8 mouse cellular contexts compared by ENCODE assay signal in the genomic region with DNA sequence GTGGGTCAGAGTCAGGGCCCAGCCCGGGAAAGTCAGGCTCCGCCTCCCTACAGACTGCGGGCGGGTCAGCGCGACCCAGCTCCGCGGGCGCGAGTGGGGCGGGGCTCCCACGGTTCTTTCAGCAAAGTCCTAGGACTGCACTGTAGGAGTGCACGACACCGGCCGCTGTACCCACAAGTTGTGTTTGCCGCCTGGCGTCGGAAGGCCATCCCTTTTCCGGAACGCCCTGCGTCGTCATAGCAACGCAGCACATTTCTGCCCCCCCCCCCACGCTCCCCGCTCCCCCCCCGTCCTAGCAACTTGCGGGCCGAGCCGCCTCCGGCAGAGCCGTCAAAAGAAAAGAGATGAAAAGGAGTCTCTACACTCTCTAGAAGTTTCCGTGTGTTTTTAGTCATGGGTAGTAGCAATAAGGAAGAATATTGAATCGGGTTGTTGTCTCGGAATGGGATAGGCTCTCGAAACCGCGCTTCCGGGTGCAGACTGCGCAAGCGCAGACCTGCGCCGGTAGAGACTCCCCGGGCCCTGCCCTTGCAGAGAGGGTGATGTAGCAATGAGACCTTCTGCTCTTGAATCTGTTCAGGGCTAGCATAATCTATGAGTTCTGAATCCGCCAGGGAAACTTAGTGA. TPM values are rescaled to one million over a fixed set of nuclear protein-coding genes. Genes with fewer than 3 reads are reported as not detected.
DNase-seq lines count a peak whose midpoint lies in the region; ATAC-seq lines count a peak whose summit lies in the region.

A gene (minus strand): TSS at position 489 of the 627 bp plus-strand sequence.

- peak within 1 kb of the TSS; percentile 78 for H3K4me3 ChIP-seq in forebrain, embryonic 10.5 days
- H3K4me3 ChIP-seq in heart, embryonic 16.5 days (ENCODE audit: low read length), result peak within 1 kb of the TSS; percentile 77
- H3K4me3 ChIP-seq in liver, embryonic 15.5 days (replicated peaks), result peak within 1 kb of the TSS; percentile 70
- H3K4me3 ChIP-seq in neural tube, embryonic 12.5 days, result peak within 1 kb of the TSS; percentile 56

- ATAC-seq in CD4-positive, CD25-positive, alpha-beta regulatory T cell, adult 4 months, result peak; percentile 87
- peak; percentile 92 for ATAC-seq in heart, embryonic 16.5 days (replicated peaks; ENCODE audit: extremely low read depth, insufficient read depth, low FRiP score)
- peak; percentile 96 for ATAC-seq in liver, embryonic 15.5 days (ENCODE audit: insufficient read depth)
- peak; percentile 96 for ATAC-seq in neural tube, embryonic 12.5 days (ENCODE audit: low FRiP score, low read depth)

- H3K36me3 ChIP-seq in forebrain, embryonic 10.5 days (replicated peaks), result peaks cover 4% of the 10 kb centered on the region; the same call in 1 of the 2 replicates
- H3K36me3 ChIP-seq in heart, embryonic 16.5 days (ENCODE audit: control insufficient read depth, insufficient read depth), result no peaks in the 10 kb centered on the region
- no peaks in the 10 kb centered on the region for H3K36me3 ChIP-seq in liver, embryonic 15.5 days (replicated peaks)
- H3K36me3 ChIP-seq in neural tube, embryonic 12.5 days, result no peaks in the 10 kb centered on the region

- peak within 1 kb of the TSS; percentile 86 for H3K27ac ChIP-seq in forebrain, embryonic 10.5 days
- peak within 1 kb of the TSS; percentile 69 for H3K27ac ChIP-seq in heart, embryonic 16.5 days (ENCODE audit: low read length)
- peak within 1 kb of the TSS; percentile 81 for H3K27ac ChIP-seq in liver, embryonic 15.5 days (replicated peaks)
- H3K27ac ChIP-seq in neural tube, embryonic 12.5 days, result no peak within 1 kb of the TSS

- H3K4me2 ChIP-seq in heart, embryonic 16.5 days (ENCODE audit: low read depth, low read length), result peak within 1 kb of the TSS; percentile 87
- peak within 1 kb of the TSS; percentile 78 for H3K4me2 ChIP-seq in liver, embryonic 15.5 days
- H3K4me2 ChIP-seq in neural tube, embryonic 12.5 days (replicated peaks), result peak within 1 kb of the TSS; percentile 81

- peaks cover 10% of the 10 kb centered on the region for H3K9me3 ChIP-seq in forebrain, embryonic 10.5 days
- no peaks in the 10 kb centered on the region for H3K9me3 ChIP-seq in heart, embryonic 16.5 days (replicated peaks; ENCODE audit: control insufficient read depth, low read length)
- no peaks in the 10 kb centered on the region for H3K9me3 ChIP-seq in liver, embryonic 15.5 days (replicated peaks)
- H3K9me3 ChIP-seq in neural tube, embryonic 12.5 days, result no peaks in the 10 kb centered on the region

- peaks cover 9% of the 10 kb centered on the region for H3K4me1 ChIP-seq in forebrain, embryonic 10.5 days
- 0 out of 2 replicates have a peak, but pooled peaks cover 2% of the 10 kb centered on the region for H3K4me1 ChIP-seq in heart, embryonic 16.5 days (ENCODE audit: control insufficient read depth, insufficient read depth, low read length)
- peaks cover 12% of the 10 kb centered on the region for H3K4me1 ChIP-seq in liver, embryonic 15.5 days (replicated peaks)
- no peaks in the 10 kb centered on the region for H3K4me1 ChIP-seq in neural tube, embryonic 12.5 days

- WGBS in forebrain, embryonic 10.5 days, result under 1% methylated on average over 44 of the region's 44 CpGs
- under 1% methylated on average over 44 of the region's 44 CpGs for WGBS in heart, embryonic 16.5 days
- under 1% methylated on average over 44 of the region's 44 CpGs for WGBS in liver, embryonic 15.5 days (ENCODE audit: insufficient replicate concordance)
- under 1% methylated on average over 44 of the region's 44 CpGs for WGBS in neural tube, embryonic 12.5 days

- DNase-seq in c-Kit-negative CD71-positive TER-119-positive erythroid progenitor cells, embryonic 14.5 days (ENCODE audit: low read depth, low spot score), result peak; percentile 67
- DNase-seq in forebrain, embryonic 10.5 days (ENCODE audit: extremely low spot score, low spot score), result peak; percentile 82
- peak; percentile 91 to 94 for DNase-seq in kidney, postnatal 36 days
- DNase-seq in telencephalon, adult 2 months (ENCODE audit: low read depth, low spot score), result peak; percentile 71

- peak within 1 kb of the TSS; percentile 72 for H3K9ac ChIP-seq in heart, embryonic 16.5 days (ENCODE audit: low read length)
- peak within 1 kb of the TSS; percentile 55 for H3K9ac ChIP-seq in liver, embryonic 15.5 days
- peak within 1 kb of the TSS; percentile 45; the same call in 1 of the 2 replicates for H3K9ac ChIP-seq in neural tube, embryonic 12.5 days

- H3K27me3 ChIP-seq in forebrain, embryonic 10.5 days (ENCODE audit: poor library complexity, severe bottlenecking), result no peaks in the 10 kb centered on the region
- H3K27me3 ChIP-seq in heart, embryonic 16.5 days (ENCODE audit: control insufficient read depth, insufficient read depth, low read length), result no peaks in the 10 kb centered on the region
- no peaks in the 10 kb centered on the region for H3K27me3 ChIP-seq in liver, embryonic 15.5 days
- H3K27me3 ChIP-seq in neural tube, embryonic 12.5 days (replicated peaks), result no peaks in the 10 kb centered on the region

RNA-seq across cellular contexts. Expression of the gene that starts here (rescaled TPM):
- polyA plus RNA-seq in CD4-positive, CD25-positive, alpha-beta regulatory T cell, adult 4 months (2017; shearing (Covaris generic)), result 1 to 10 TPM in 1 of 2 experiments, under 1 TPM in 1; 0.93 to 1.2 TPM
- polyA plus RNA-seq in forebrain, embryonic 10.5 days (2016; fragmentation: Nextera tagmentation; extraction: Ambion mirVana), result 0.09 and 0.17 TPM in 2 replicates
- polyA plus RNA-seq in heart, embryonic 16.5 days (2015; fragmentation: Nextera tagmentation; extraction: Ambion mirVana), result 0.12 and 0.32 TPM in 2 replicates
- not detected in 2 replicates for polyA plus RNA-seq in liver, embryonic 15.5 days (2015; fragmentation: Nextera tagmentation; extraction: Ambion mirVana)
- 0.26 TPM in 1 of 2 replicates, not detected in the other for polyA plus RNA-seq in neural tube, embryonic 12.5 days (2016; fragmentation: Nextera tagmentation; extraction: Ambion mirVana)

Comparison
In these comparisons a context has a peak if more than half of its experiments do, and no peak if none do; other contexts are left out.
1. Peak in DNase-seq, H3K4me3 ChIP-seq and H3K27ac ChIP-seq in forebrain, embryonic 10.5 days; RNA of the gene not detected or under 1 TPM.
2. Peak in ATAC-seq, H3K4me3 ChIP-seq, H3K27ac ChIP-seq, H3K9ac ChIP-seq and H3K4me2 ChIP-seq in heart, embryonic 16.5 days; RNA of the gene not detected or under 1 TPM.
3. Peak in ATAC-seq, H3K4me3 ChIP-seq, H3K27ac ChIP-seq, H3K9ac ChIP-seq and H3K4me2 ChIP-seq in liver, embryonic 15.5 days; RNA of the gene not detected or under 1 TPM.
4. Peak in ATAC-seq, H3K4me3 ChIP-seq, H3K9ac ChIP-seq and H3K4me2 ChIP-seq in neural tube, embryonic 12.5 days; RNA of the gene not detected or under 1 TPM.